ENCODE assay signal across 9 mouse cellular contexts in the genomic region with DNA sequence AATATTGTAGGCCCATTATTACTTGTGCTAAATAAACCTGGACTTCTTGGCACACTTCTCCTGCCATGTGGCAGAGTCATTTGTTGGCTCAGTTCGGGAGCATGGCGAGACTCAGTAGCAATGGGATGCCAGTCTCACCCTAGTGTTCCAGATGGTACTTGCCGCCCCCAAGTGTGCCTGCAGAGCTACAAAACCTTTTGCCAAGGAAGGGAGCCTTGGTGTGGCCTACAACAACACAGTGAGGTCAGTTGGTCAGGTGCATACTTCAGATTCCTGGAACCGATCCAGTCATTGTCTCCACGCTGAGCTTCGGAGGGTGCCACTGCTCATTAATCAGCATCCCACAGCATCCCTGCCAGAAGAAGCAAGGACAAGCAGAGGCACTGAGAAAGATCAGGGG. TPM values are rescaled to one million over a fixed set of nuclear protein-coding genes. Genes with fewer than 3 reads are reported as not detected.
DNase-seq lines count a peak whose midpoint lies in the region; ATAC-seq and TF ChIP-seq lines count a peak whose summit lies in the region.
"Had no signal": no experiment of that assay in that cellular context is flagged by ENCODE, and none has a peak within 500 bp of the region (broad histone marks: within the 10 kb centered on the region; RNA-seq: fewer than 3 reads in every experiment).

No protein-coding gene starts in this region.

- WGBS in kidney, embryonic 16.5 days = 43% methylated on average over 6 of the region's 6 CpGs
- WGBS in limb, embryonic 12.5 days = 67% methylated on average over 6 of the region's 6 CpGs
- whole genome bisulfite sequencing in liver, embryonic 11.5 days = 65% methylated on average over 6 of the region's 6 CpGs

- no peaks in the 10 kb centered on the region for H3K36me3 ChIP-seq in kidney, embryonic 16.5 days (ENCODE audit: insufficient read depth, low read length)
- H3K36me3 ChIP-seq in limb, embryonic 12.5 days = no peaks in the 10 kb centered on the region
- H3K36me3 ChIP-seq in liver, embryonic 11.5 days (ENCODE audit: control insufficient read depth, insufficient read depth, low read length) = no peaks in the 10 kb centered on the region

- peaks cover 41% of the 10 kb centered on the region for H3K4me1 ChIP-seq in kidney, embryonic 16.5 days (ENCODE audit: insufficient read depth, low read length)
- H3K4me1 ChIP-seq in limb, embryonic 12.5 days (replicated peaks) = peaks cover 51% of the 10 kb centered on the region
- peaks cover 19% of the 10 kb centered on the region for H3K4me1 ChIP-seq in liver, embryonic 11.5 days (replicated peaks; ENCODE audit: control insufficient read depth, insufficient read depth, low read length)

- H3K9ac ChIP-seq in kidney, embryonic 16.5 days (replicated peaks; ENCODE audit: low read length) = no peak overlapping the region
- H3K9ac ChIP-seq in limb, embryonic 12.5 days (replicated peaks) = no peak overlapping the region
- H3K9ac ChIP-seq in liver, embryonic 11.5 days (ENCODE audit: low read depth, low read length) = no peak overlapping the region
- H3K9ac ChIP-seq: liver, embryonic 14.5 days had no signal

- no peak for TF ChIP-seq POLR2A in brain, embryonic 14.5 days (IDR thresholded peaks at IDR 0.05; ENCODE audit: borderline replicate concordance, extremely low read depth, insufficient read depth, insufficient read length, poor library complexity, severe bottlenecking)

- no peak overlapping the region for H3K4me2 ChIP-seq in kidney, embryonic 16.5 days (replicated peaks; ENCODE audit: low read depth, low read length)
- no peak overlapping the region for H3K4me2 ChIP-seq in limb, embryonic 12.5 days
- H3K4me2 ChIP-seq in liver, embryonic 11.5 days = no peak overlapping the region

- DNase-seq in adrenal gland, adult 2 months = peak; percentile 51
- DNase-seq in adrenal gland, postnatal 4 days (ENCODE audit: low spot score in 2 of 2) = no peak
- DNase-seq in brain, embryonic 14.5 days (ENCODE audit: low read depth) = peak; percentile 88
- DNase-seq in frontal cortex, postnatal 36 days (ENCODE audit: low spot score in 2 of 2) = peak; percentile 62 to 79
- peak; percentile 80 for DNase-seq in telencephalon, adult 2 months (ENCODE audit: low read depth, low spot score)
- DNase-seq in liver, embryonic 11.5 days (ENCODE audit: low spot score) = no peak

- 0 out of 2 replicates have a peak, but pooled peaks have one; percentile 14 for ATAC-seq in kidney, embryonic 16.5 days (ENCODE audit: low FRiP score, low TSS enrichment)
- no peak for ATAC-seq in limb, embryonic 12.5 days (ENCODE audit: insufficient number of reproducible peaks, insufficient read depth, low FRiP score, low TSS enrichment, low read depth)
- ATAC-seq in liver, embryonic 11.5 days (replicated peaks; ENCODE audit: low FRiP score) = no peak

- H3K27me3 ChIP-seq in kidney, embryonic 16.5 days (ENCODE audit: insufficient read depth, low read length) = no peaks in the 10 kb centered on the region
- H3K27me3 ChIP-seq in limb, embryonic 12.5 days = no peaks in the 10 kb centered on the region
- H3K27me3 ChIP-seq in liver, embryonic 11.5 days (replicated peaks; ENCODE audit: control insufficient read depth, insufficient read depth, low read length) = no peaks in the 10 kb centered on the region

- no peaks in the 10 kb centered on the region for H3K9me3 ChIP-seq in kidney, embryonic 16.5 days (ENCODE audit: low read length)
- no peaks in the 10 kb centered on the region for H3K9me3 ChIP-seq in limb, embryonic 12.5 days
- no peaks in the 10 kb centered on the region for H3K9me3 ChIP-seq in liver, embryonic 11.5 days (ENCODE audit: control insufficient read depth, low read length)

- no peak overlapping the region for H3K4me3 ChIP-seq in kidney, embryonic 16.5 days (ENCODE audit: low read length)
- no peak overlapping the region for H3K4me3 ChIP-seq in limb, embryonic 12.5 days (replicated peaks)
- no peak overlapping the region for H3K4me3 ChIP-seq in liver, embryonic 11.5 days (ENCODE audit: low read depth, low read length)

- TF ChIP-seq CTCF in brain, embryonic 14.5 days (IDR thresholded peaks at IDR 0.05; ENCODE audit: borderline replicate concordance, extremely low read depth, insufficient read depth, insufficient read length) = no peak

- H3K27ac ChIP-seq in kidney, embryonic 16.5 days (ENCODE audit: low read length) = peak overlapping the region; percentile 53; the same call in 1 of the 2 replicates
- H3K27ac ChIP-seq in limb, embryonic 12.5 days = peak overlapping the region; percentile 66
- no peak overlapping the region for H3K27ac ChIP-seq in liver, embryonic 11.5 days (ENCODE audit: low read depth, low read length)
- H3K27ac ChIP-seq: liver, embryonic 14.5 days had no signal

RNA-seq across cellular contexts. Expression of a gene that starts 14.4 kb away (rescaled TPM):
- under 1 TPM; 0.35 to 0.45 TPM for total RNA-seq in adrenal gland, adult 2 months (2021)
- polyA plus RNA-seq in adrenal gland, adult 2 months (2012; rRNA removed) = not detected in 2 replicates
- total RNA-seq in adrenal gland, postnatal 4 days (2021) = 1 to 10 TPM; 1.1 to 1.4 TPM
- 0.45 and 0.52 TPM in 2 replicates for polyA plus RNA-seq in brain, embryonic 14.5 days (2012; rRNA removed)
- polyA plus RNA-seq in kidney, embryonic 16.5 days (2015; fragmentation: Nextera tagmentation; extraction: Ambion mirVana) = 0.11 TPM in 1 of 2 replicates, not detected in the other
- polyA plus RNA-seq in limb, embryonic 12.5 days (2016; fragmentation: Nextera tagmentation; extraction: Ambion mirVana) = 0.32 and 0.45 TPM in 2 replicates
- polyA plus RNA-seq in liver, embryonic 11.5 days (2014; fragmentation: Nextera tagmentation; extraction: Ambion mirVana) = not detected in 2 replicates

Comparison
In these comparisons a context has a peak if more than half of its experiments do, and no peak if none do; other contexts are left out.
1. DNase-seq: peak in adrenal gland, adult 2 months (single experiment), brain, embryonic 14.5 days (single experiment), frontal cortex, postnatal 36 days (2 of 2) and telencephalon, adult 2 months (single experiment); none in adrenal gland, postnatal 4 days (0 of 2) and liver, embryonic 11.5 days (single experiment).